Mouse (Mus musculus) heart, adult 11 months (tissue): ENCODE measurements around the gene Agpat4.
A peak's percentile ranks its signal among the peaks of the same experiment; 100 is the strongest.

ENCODE experiments used
- DNase-seq: peaks from one replicate; pipeline ENCODE4 v3.0.0; 2022

The Agpat4 gene

DNA sequence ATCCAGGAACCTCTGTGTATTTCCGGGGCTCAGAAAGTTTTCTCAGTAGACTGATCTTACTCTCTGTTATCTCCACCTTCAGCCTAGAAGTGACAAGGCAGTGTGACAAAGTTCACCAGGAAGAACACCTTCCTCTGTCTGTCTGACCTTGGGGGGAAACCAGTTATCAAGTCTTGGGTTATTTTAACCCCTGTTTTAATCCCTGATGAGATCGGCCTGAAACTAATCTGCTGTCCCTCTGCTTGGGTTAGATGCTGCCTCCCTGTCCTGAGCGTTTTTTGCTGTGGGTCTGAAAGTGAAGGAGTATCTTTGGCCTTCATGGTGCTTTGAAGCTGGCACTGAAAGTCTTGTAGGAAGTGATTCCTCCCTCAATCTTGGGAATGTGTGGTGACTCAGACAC lies 4.7 kb downstream of the Agpat4 start:
- DNase-seq: no peak

GRCm38 (mm10) chr17:12127056-12127455 lies 8.6 kb downstream of the Agpat4 start:
- DNase-seq: peak; percentile 86

- no peak for DNase-seq
Measured at GRCm38 (mm10) chr17:12128976-12129375, 10.5 kb downstream of the Agpat4 start.

DNA sequence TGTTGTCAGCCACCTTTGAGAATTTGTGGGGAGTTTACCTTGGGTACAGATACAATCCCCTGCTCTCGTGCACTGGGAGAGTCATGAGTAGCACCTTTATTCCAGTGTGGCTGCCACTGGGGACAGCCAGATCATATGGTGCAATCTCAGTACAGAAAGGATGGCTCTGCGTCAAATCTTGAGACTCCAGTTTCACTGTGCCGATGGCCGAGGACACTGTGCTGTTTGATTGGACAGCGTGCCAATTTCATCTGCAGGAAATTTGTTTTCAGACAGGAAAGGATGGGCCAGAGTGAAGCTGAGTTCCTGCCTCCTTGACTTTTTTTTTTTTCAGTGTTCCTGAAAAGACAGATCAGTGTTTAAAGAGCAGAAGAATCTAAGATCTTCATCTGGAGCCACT lies 12.7 kb downstream of the Agpat4 start:
- DNase-seq: peak; percentile 90

GRCm38 (mm10) chr17:12131581-12131980 lies 13.1 kb downstream of the Agpat4 start:
- no peak for DNase-seq

DNA sequence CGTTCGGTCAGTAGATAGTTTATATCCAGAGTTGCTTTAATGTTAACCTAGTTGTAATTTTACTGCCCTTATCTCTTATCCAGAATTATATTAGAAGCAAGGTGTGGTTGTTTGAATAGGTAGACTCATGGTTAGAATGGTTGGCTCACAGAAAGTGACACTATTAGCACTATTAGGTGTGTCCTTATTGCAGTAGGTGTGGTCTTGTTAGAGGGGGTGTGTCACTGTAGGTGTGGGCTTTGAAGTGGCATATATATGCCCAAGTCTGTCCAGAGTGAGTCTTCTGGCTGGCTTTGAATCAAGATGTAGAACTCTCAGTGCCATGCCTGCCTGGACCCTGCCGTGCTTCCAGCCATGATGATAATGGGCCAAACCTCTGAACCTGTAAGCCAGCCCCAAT lies 14.4 kb downstream of the Agpat4 start:
- DNase-seq: no peak

DNA sequence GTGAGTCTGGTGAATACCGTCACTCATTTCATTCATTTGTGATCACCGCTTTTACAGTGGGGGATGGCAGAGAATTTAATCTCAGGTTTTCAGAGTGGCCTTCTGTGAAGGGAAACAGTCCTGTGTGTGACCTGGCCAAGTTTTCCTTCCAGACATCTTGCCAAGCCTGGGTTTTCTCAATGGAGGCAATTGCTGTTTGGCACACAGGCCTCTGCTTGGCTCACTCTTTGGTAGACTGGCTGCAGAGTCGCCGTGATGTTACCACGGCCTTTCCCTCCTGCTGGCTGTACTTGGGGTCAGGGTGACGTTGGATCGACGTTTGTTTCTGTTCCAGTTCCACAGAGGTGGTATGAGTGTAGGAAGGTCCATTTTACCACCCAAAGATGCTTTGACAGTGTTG lies 15.5 kb downstream of the Agpat4 start:
- DNase-seq: no peak

- DNase-seq: peak; percentile 84
Measured at GRCm38 (mm10) chr17:12134975-12135633, 16.6 kb downstream of the Agpat4 start.

GRCm38 (mm10) chr17:12138355-12138754 lies 19.9 kb downstream of the Agpat4 start:
- DNase-seq: no peak

DNA sequence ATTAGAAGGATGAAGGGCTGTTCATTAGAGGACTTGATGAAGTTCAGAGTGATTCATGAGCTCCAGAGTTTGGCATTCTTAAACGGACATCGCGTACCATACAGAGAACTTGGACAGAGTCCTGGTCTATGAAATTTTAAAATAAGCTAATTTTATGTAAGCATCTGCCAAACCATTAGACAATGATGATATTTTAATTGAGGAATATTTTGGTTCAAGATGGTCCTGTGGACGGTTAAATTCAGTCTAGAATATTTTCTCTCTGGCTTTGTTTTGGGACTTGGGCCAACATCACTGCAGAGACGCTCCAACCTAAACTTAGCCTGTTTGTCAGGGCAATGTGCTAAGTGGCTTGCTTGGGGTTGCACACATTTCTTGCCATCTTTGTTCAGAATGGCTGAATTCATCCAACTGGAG lies 25.5 kb downstream of the Agpat4 start:
- no peak for DNase-seq

DNA sequence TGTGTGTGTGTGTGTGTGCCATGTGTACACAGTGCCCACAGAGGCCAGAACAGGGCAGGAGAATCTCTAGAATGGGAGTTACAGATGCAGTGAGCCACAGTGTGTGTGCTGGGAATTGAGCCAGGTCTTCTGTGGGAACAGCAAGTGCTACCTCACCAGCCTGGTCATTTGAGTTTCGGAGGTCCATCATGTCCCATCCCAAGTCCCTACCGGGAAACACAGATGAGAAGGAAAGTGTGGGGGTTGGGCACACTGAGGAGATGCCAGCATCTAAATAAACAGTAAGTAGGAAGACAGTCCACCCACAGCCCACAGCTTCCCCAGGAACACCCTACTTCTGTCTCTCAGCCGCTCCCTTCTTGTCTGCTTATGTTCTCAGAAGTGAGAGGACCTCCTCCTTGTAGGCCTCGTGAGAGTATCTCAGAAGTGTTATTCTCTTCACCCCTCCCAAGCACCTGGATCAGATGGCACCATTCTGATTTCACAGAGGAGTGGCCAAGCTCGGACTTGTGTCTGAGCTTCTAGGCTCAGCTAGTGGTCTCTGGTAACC lies 27.7 kb downstream of the Agpat4 start:
- DNase-seq: no peak

DNA sequence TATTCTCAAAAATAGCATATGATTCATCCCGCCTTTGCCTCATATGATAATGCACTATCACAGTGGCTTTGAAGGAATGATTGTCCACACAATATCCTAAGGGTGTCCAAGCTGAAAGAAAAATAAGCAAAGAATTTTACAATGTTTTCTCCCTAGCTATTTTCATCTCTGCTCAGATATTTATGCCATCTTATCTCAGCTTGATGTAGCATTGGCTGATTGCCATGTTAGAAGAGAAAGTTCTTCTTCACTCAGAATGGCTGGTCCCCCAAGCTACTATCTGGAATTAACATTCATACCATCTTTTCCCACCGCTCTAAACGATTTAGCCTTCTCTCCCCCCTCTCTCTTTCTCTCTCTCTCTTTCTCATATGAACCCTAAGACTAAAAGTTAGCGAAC lies 29.3 kb downstream of the Agpat4 start:
- no peak for DNase-seq

DNA sequence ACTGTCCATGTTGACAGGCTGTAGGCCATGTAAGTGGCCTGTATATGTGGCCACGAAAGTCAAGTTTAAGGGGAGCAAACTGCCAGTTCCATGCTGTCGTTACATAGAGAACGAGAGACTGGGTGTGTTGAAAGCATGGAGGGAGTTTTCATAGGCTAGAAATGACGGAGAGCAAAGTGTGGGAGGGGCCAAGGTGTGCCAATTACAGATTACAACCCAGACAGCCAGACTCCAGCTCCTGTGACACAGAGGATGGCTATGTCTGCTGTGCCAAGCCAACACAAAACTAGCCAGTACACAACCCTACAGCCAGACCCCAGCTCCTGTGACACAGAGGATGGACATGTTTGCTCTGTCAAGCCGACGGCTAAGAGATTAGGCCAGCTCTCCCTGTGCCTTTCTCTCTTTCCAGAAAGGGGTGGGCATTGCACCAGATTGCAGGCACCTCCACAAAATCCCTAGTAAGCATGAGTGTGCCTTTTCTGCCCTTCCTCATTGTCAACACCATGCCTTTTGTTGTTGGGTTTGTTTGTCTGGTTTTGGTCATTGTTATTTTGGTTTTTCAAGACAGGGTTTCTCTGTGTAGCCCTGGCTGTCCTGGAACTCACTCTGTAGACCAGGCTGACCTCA lies 30.8 kb downstream of the Agpat4 start:
- DNase-seq: no peak

- DNase-seq: no peak
Measured at GRCm38 (mm10) chr17:12150970-12151369, 32.5 kb downstream of the Agpat4 start.

DNA sequence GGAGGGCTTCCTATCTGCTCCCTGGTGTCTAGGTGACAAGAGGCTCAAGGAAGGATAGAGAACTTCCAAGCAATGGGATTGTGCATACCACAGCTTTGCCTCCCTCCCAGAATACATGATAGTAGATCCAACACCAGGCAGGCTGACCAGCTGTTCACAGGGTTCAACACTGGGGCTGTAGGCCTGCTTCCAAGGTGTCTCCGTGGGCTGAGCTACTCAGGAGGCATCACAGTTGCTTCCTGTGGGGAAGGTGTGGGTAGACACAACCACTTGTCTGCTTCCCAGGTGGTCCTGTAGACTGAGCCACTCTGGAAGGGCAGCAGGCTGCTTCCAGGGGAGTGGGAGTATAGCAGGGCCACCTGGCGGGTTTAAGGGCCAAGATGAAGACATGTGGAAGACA lies 35.8 kb downstream of the Agpat4 start:
- no peak for DNase-seq

- DNase-seq: no peak
Measured at GRCm38 (mm10) chr17:12155236-12155635, 36.7 kb downstream of the Agpat4 start.

- no peak for DNase-seq
Measured at GRCm38 (mm10) chr17:12155872-12156271, 37.4 kb downstream of the Agpat4 start.

DNA sequence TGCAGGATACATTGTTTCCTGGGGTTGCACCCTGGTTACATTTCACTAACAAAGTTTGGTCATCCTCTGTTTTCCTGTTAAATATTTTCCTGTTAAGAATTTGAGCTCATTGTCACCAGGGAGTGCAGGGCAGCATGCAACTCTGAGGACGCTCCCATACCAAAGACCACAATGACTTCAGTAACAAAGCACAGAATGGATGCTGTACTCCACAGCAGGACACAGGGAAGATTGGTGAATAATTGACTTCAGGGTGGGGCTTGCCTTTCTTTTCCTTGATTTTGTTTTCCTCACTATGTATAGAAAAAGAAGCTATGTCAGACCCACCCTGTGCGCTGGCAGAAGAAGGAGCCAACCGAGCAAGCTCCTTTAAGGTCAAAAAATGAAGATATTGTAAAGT lies 38.2 kb downstream of the Agpat4 start:
- DNase-seq: no peak

- DNase-seq: peak; percentile 77
Measured at GRCm38 (mm10) chr17:12157203-12157602, 38.7 kb downstream of the Agpat4 start.

DNA sequence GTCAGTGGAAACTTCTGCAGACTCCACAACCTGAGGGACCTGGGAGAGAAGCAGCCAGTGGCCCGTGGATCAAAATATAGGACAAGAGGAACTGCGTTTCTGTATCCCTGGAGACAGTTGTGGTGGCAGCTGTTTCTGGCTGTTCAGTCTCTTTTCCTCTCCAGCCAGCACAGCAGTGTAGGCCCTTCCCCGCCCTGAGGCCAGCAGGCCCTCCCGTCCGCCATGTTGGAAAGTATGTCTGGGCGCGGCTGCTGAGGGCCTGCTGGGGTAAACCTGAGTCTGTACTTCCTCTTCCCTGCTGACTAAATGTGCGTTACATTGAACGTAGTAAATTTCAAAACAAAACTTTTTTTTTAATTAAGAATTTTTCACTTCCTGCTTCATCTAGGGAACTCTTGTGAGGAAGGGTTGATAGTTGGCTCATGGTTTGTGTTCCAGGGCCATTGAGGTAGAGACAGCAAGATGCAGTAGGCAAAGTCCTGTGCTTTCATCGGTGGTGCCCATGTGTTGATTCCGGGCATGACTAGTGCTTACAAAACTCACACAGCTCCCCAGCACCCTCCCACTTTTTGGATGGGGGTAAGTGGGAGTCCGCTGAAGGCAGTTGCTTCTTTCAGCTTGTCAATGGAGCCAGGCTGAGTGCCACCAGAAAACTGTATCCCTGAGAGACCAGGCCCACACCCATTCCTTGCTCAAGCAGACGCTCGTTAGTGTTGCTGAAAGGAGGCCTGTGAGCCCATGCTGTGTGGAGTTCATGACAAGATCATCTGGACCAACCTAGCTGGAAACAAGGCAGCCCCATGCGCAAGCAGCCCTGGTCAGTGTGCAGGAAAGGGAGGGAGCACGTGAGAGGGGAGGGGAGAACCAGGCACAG lies 40.9 kb downstream of the Agpat4 start:
- no peak for DNase-seq

DNA sequence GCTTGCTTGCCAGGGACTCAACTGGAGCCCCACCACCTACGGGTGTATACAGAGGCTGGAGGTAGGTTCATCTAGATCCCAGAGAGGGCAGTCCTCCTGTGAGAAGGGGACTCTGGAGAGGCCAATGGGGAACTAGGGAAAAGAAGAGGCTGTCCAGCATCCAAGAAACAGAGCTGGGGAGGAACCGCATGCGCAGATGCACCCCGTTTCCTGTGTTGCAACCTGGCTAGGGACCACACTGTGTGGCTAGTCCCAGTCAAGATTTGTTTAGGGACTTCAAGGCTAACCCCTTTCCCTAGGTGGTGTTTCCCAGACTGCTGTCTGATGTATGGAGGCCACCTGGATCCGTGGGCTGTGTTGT lies 41.5 kb downstream of the Agpat4 start:
- DNase-seq: no peak

DNA sequence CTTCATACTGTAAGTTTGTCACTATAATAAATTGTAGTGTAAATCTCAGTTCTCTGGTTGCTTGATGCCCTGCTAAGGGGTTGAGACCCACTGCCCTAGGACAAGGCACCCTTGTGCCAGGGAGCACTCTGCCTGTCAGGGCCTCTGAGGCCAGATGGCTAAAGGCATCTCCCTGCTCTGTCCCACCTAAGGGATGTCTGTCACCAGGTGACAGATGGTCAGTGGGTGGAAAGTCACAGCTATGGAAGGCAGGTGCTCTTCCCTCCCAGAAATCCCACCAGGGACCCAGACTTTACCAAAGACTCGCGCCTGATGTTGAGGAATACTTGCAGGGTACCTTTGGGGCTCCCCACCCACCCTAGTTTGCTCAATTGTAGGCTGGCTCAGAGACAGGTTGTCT lies 42.0 kb downstream of the Agpat4 start:
- no peak for DNase-seq

- peak; percentile 95 for DNase-seq
Measured at GRCm38 (mm10) chr17:12160984-12161764, 42.7 kb downstream of the Agpat4 start.
